Mouse (Mus musculus): ENCODE measurements around the gene Uso1.

GRCm38 (mm10) chr5:92248614-92249013 lies 110.9 kb downstream of the Uso1 start:
- TF ChIP-seq POLR2A (IDR thresholded peaks at IDR 0.05; ENCODE audit: low read depth, low read length): no peak
- TF ChIP-seq CTCF (IDR thresholded peaks at IDR 0.05; ENCODE audit: extremely low read depth, insufficient read length, insufficient replicate concordance, low read depth, low read length): no peak

Measured in small intestine, adult 2 months (tissue).